Comparison of ENCODE assay signal across 8 mouse cellular contexts in the genomic region with DNA sequence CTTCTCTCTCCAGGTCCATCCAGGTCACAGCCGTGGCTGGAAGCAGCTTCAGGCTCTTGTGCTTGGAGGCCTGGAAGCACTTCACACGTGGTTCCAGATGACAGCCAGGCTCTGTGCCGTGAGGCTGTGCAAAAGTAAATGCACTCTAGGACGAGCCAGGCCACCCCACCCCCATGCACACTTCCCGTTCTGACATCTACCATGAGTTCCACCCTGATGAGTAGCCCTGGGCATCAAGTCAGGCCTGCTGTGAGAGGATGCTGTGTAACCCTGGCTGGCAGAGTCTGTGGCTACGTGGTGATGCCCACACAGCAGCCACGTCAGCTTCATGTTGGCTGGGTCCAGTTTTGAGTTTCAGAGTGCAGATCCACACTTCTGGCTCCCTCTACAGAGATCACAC.
A peak's percentile ranks its signal among the peaks of the same experiment; 100 is the strongest.
DNase-seq lines count a peak whose midpoint lies in the region; ATAC-seq and TF ChIP-seq lines count a peak whose summit lies in the region.

No protein-coding gene starts in this region.

- H3K9me3 ChIP-seq in hindbrain, embryonic 10.5 days = no peaks in the 10 kb centered on the region
- no peaks in the 10 kb centered on the region for H3K9me3 ChIP-seq in hindbrain, postnatal 0 days (ENCODE audit: low read length)

- no peak for DNase-seq in hindbrain, embryonic 10.5 days (ENCODE audit: low spot score)
- no peak for DNase-seq in hindbrain, postnatal 0 days (ENCODE audit: low spot score)
- DNase-seq in B cell, adult 2 months = peak; percentile 47 to 53
- peak; percentile 50 for DNase-seq in gastrocnemius, postnatal 25 days
- no peak for DNase-seq in cerebellum, postnatal 25 days
- DNase-seq in adrenal gland, adult (ENCODE audit: inconsistent age in 2 of 2, low spot score in 1 of 2) = no peak
- DNase-seq in kidney, adult 9 months = no peak

- 66% methylated on average over 7 of the region's 7 CpGs for WGBS in hindbrain, embryonic 10.5 days
- 58% methylated on average over 7 of the region's 7 CpGs for WGBS in hindbrain, postnatal 0 days

- H3K27me3 ChIP-seq in hindbrain, embryonic 10.5 days (ENCODE audit: insufficient read depth, poor library complexity, severe bottlenecking) = peaks cover 56% of the 10 kb centered on the region
- no peaks in the 10 kb centered on the region for H3K27me3 ChIP-seq in hindbrain, postnatal 0 days (ENCODE audit: insufficient read depth, low read length)

- no peak overlapping the region for H3K4me2 ChIP-seq in hindbrain, postnatal 0 days (ENCODE audit: low read depth, low read length)

- TF ChIP-seq CTCF in hindbrain, postnatal 0 days (IDR thresholded peaks at IDR 0.05; ENCODE audit: low read depth) = no peak

- H3K9ac ChIP-seq in hindbrain, postnatal 0 days (replicated peaks; ENCODE audit: low read length) = no peak overlapping the region

- no peaks in the 10 kb centered on the region for H3K36me3 ChIP-seq in hindbrain, embryonic 10.5 days
- H3K36me3 ChIP-seq in hindbrain, postnatal 0 days (ENCODE audit: insufficient read depth, low read length) = no peaks in the 10 kb centered on the region

- H3K4me3 ChIP-seq in hindbrain, embryonic 10.5 days = no peak overlapping the region
- no peak overlapping the region for H3K4me3 ChIP-seq in hindbrain, postnatal 0 days (ENCODE audit: low read length)

- 0 out of 2 replicates have a peak overlapping the region, but pooled peaks have one; percentile 14 for H3K27ac ChIP-seq in hindbrain, embryonic 10.5 days
- no peak overlapping the region for H3K27ac ChIP-seq in hindbrain, postnatal 0 days

- peaks cover 47% of the 10 kb centered on the region for H3K4me1 ChIP-seq in hindbrain, embryonic 10.5 days (replicated peaks)
- peaks cover 14% of the 10 kb centered on the region for H3K4me1 ChIP-seq in hindbrain, postnatal 0 days (ENCODE audit: insufficient read depth, low read length)

- no peak for ATAC-seq in hindbrain, postnatal 0 days
- peak; percentile 68 to 76 for ATAC-seq in hematopoietic stem cell, adult 5-6 weeks (replicated peaks in 1 of 2; ENCODE audit: insufficient read depth in 1 of 2, low FRiP score in 2 of 2, low TSS enrichment in 1 of 2, low read depth in 1 of 2, poor library complexity in 2 of 2, severe bottlenecking in 2 of 2)

Comparison
In these comparisons a context has a peak if more than half of its experiments do, and no peak if none do; other contexts are left out.
1. DNase-seq: peak in B cell, adult 2 months (2 of 2) and gastrocnemius, postnatal 25 days (single experiment); none in hindbrain, embryonic 10.5 days (single experiment), hindbrain, postnatal 0 days (single experiment), cerebellum, postnatal 25 days (0 of 2), adrenal gland, adult (0 of 2) and kidney, adult 9 months (single experiment).